Mouse (Mus musculus) MEL (cell line): ENCODE measurements around the gene Crat.

Experiments
- BHLHE40 ChIP-seq: IDR thresholded peaks from 2 replicates; pipeline ENCODE4 v1.6.1; 2012; ENCODE audit warnings: low read depth, mild to moderate bottlenecking, inconsistent platforms, low read length, improper control_type of control experiment, borderline replicate concordance
- CTCF ChIP-seq, 3 experiments: IDR thresholded peaks in 2 of 3; conservative IDR thresholded peaks in 1 of 3; 2 replicates each; pipeline ENCODE4 v1.5.1; 2011 to 2012; ENCODE audit warnings: low read length in 3 of 3, low read depth in 2 of 3, mild to moderate bottlenecking in 2 of 3, improper control_type of control experiment in 1 of 3, inconsistent platforms in 1 of 3, mixed read lengths in 1 of 3, moderate library complexity in 1 of 3; ENCODE audit not compliant: control insufficient read depth in 1 of 3, insufficient read depth in 1 of 3, poor library complexity in 1 of 3, severe bottlenecking in 1 of 3
- EP300 ChIP-seq, 2 experiments: IDR thresholded peaks; 2 replicates each; pipeline ENCODE4 v1.6.1; 2011; ENCODE audit warnings: improper control_type of control experiment in 2 of 2, low read length in 2 of 2, low read depth in 1 of 2, mild to moderate bottlenecking in 1 of 2
- GATA1 ChIP-seq: IDR thresholded peaks from 2 replicates; pipeline ENCODE4 v1.6.1; 2011; ENCODE audit warnings: low read depth, low read length, improper control_type of control experiment
- HCFC1 ChIP-seq: IDR thresholded peaks from 2 replicates; pipeline ENCODE4 v1.6.1; 2012; ENCODE audit warnings: low read depth, mild to moderate bottlenecking, inconsistent platforms, low read length, improper control_type of control experiment, moderate library complexity

- TF ChIP-seq EP300 (IDR thresholded peaks at IDR 0.05; ENCODE audit: low read depth in 1 of 2, low read length in 2 of 2) (no peak), HCFC1 (peak; percentile 25; the same call in 1 of the 2 replicates), CTCF (IDR thresholded peaks at IDR 0.05 in 2 of 3, conservative IDR thresholded peaks at IDR 0.05 in 1 of 3; ENCODE audit: control insufficient read depth in 1 of 3, insufficient read depth in 1 of 3, low read depth in 2 of 3, low read length in 3 of 3, poor library complexity in 1 of 3, severe bottlenecking in 1 of 3) (0 out of 6 replicates have a peak, but pooled peaks of 1 of the 3 experiments have one; percentile 2), BHLHE40 (no peak), GATA1 (no peak)
Observed at GRCm38 (mm10) chr2:30392577-30393369, 22.8 kb downstream of the Crat start.
